ENCODE assay signal across 7 mouse cellular contexts in the genomic region with DNA sequence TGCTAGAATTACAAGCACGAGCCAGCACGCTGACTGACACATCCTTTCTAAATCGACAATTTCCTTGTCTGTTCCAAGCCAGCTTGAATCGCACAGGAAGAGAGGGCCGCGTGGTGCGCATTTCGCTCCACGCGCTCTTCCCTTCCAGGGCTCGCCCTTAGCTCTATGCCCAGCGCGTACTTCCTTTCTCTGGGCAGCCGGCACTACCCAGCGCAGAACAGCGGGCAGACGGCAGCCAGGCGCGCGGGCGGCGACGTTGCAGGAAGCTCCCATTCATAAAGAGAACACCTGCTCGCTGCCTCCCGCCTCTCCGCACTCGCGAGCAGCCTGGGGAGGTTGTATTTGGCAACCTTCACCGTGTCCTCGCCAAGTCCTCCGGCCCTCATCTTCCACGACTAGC. TPM values are rescaled to one million over a fixed set of nuclear protein-coding genes. Genes with fewer than 3 reads are reported as not detected.
A peak's percentile ranks its signal among the peaks of the same experiment; 100 is the strongest.
DNase-seq lines count a peak whose midpoint lies in the region; ATAC-seq lines count a peak whose summit lies in the region.

No protein-coding gene starts in this region.

- H3K9me3 ChIP-seq in neural tube, embryonic 15.5 days (replicated peaks) = no peaks in the 10 kb centered on the region

- DNase-seq in lung, postnatal 10 days = peak; percentile 20
- DNase-seq in lung, postnatal 25 days (ENCODE audit: low spot score) = no peak
- peak; percentile 81 for DNase-seq in cerebellum, adult 9-11 months
- peak; percentile 45 to 52 for DNase-seq in frontal cortex, postnatal 36 days (ENCODE audit: low spot score in 2 of 2)
- DNase-seq in left cerebral cortex, postnatal 36 days (ENCODE audit: low spot score in 2 of 2) = peak; percentile 40 to 57

- intact Hi-C loops in left cerebral cortex, postnatal 36 days (cut with DNase I) = loop anchor here (5.0 kb wide), 1 partner anchor 70 kb away; a partner anchor contains a TSS

- WGBS in neural tube, embryonic 15.5 days = under 1% methylated on average over 32 of the region's 32 CpGs

- H3K36me3 ChIP-seq in neural tube, embryonic 15.5 days = no peaks in the 10 kb centered on the region

- H3K27me3 ChIP-seq in neural tube, embryonic 15.5 days (replicated peaks) = no peaks in the 10 kb centered on the region

- H3K4me1 ChIP-seq in neural tube, embryonic 15.5 days = peaks cover 57% of the 10 kb centered on the region

- peak overlapping the region; percentile 77 for H3K4me3 ChIP-seq in neural tube, embryonic 15.5 days (replicated peaks)

- H3K27ac ChIP-seq in neural tube, embryonic 15.5 days (replicated peaks) = peak overlapping the region; percentile 98

- peak overlapping the region; percentile 69 for H3K4me2 ChIP-seq in neural tube, embryonic 15.5 days

- H3K9ac ChIP-seq in neural tube, embryonic 15.5 days (replicated peaks) = peak overlapping the region; percentile 64

- peak; percentile 26 for ATAC-seq in neural tube, embryonic 15.5 days (ENCODE audit: low FRiP score)
- no peak for ATAC-seq in monocyte, adult 5-6 weeks (replicated peaks; ENCODE audit: insufficient number of reproducible peaks, low FRiP score, low TSS enrichment, poor library complexity, severe bottlenecking)

RNA-seq across cellular contexts. Expression of a gene that starts 0.7 kb away (rescaled TPM):
- total RNA-seq in left cerebral cortex, postnatal 36 days (2021) = 1 to 10 TPM; 2.0 to 2.4 TPM
- polyA plus RNA-seq in neural tube, embryonic 15.5 days (2015; fragmentation: Nextera tagmentation; extraction: Ambion mirVana) = 23.6 and 28.3 TPM in 2 replicates
- not detected in 3 replicates for total RNA-seq in monocyte, adult 5-6 weeks (2017)

RNA-seq across cellular contexts. Expression of a gene that starts 40.6 kb away (rescaled TPM):
- under 1 TPM; 0.29 to 0.54 TPM for total RNA-seq in left cerebral cortex, postnatal 36 days (2021)
- 3.8 and 5.1 TPM in 2 replicates for polyA plus RNA-seq in neural tube, embryonic 15.5 days (2015; fragmentation: Nextera tagmentation; extraction: Ambion mirVana)
- total RNA-seq in monocyte, adult 5-6 weeks (2017) = 0.95 to 1.1 TPM in 2 of 3 replicates, not detected in the other
